Mouse (Mus musculus): ENCODE measurements around the gene Grsf1. TPM values are rescaled to one million over a fixed set of nuclear protein-coding genes. Genes with fewer than 3 reads are reported as not detected.

The Grsf1 gene
- total RNA-seq, 2 experiments from 2014 or later, result 65.0 to 108 TPM

GRCm38 (mm10) chr5:88642786-88643185 lies 33.2 kb downstream of the Grsf1 start:
- ATAC-seq (replicated peaks; ENCODE audit: low FRiP score, low TSS enrichment, poor library complexity, severe bottlenecking), result 0 out of 2 replicates have a peak, but pooled peaks have one; percentile 27

- ATAC-seq (replicated peaks; ENCODE audit: low FRiP score, low TSS enrichment, poor library complexity, severe bottlenecking), result no peak
Observed at GRCm38 (mm10) chr5:88634076-88634475, 41.9 kb downstream of the Grsf1 start.

GRCm38 (mm10) chr5:88632463-88632862 lies 43.5 kb downstream of the Grsf1 start:
- no peak for ATAC-seq (replicated peaks; ENCODE audit: low FRiP score, low TSS enrichment, poor library complexity, severe bottlenecking)

- no peak for ATAC-seq (replicated peaks; ENCODE audit: low FRiP score, low TSS enrichment, poor library complexity, severe bottlenecking)
Observed at GRCm38 (mm10) chr5:88631545-88631944, 44.4 kb downstream of the Grsf1 start.

- no peak for ATAC-seq (replicated peaks; ENCODE audit: low FRiP score, low TSS enrichment, poor library complexity, severe bottlenecking)
Observed at GRCm38 (mm10) chr5:88630883-88631282, 45.1 kb downstream of the Grsf1 start.

DNA sequence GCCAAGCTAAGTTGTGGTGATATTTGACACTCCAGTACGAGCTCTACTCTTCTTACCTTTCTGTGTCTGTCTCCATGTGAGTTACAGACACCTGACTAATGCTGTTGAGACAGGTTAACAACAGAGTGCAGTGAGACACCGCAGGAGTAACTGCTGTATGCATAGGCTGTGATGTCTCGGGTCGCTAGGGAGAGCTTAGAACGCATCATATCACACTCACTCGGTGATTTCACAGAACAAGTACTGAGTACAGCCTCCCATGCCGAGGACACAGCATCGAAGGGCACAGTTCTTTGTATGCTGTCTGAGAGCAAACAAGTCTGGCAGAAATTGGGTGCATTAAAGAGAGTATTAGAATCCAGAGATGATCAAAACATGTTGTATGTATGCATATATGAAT lies 46.0 kb downstream of the Grsf1 start:
- no peak for ATAC-seq (replicated peaks; ENCODE audit: low FRiP score, low TSS enrichment, poor library complexity, severe bottlenecking)

- no peak for ATAC-seq (replicated peaks; ENCODE audit: low FRiP score, low TSS enrichment, poor library complexity, severe bottlenecking)
Observed at GRCm38 (mm10) chr5:88629125-88629524, 46.8 kb downstream of the Grsf1 start.

DNA sequence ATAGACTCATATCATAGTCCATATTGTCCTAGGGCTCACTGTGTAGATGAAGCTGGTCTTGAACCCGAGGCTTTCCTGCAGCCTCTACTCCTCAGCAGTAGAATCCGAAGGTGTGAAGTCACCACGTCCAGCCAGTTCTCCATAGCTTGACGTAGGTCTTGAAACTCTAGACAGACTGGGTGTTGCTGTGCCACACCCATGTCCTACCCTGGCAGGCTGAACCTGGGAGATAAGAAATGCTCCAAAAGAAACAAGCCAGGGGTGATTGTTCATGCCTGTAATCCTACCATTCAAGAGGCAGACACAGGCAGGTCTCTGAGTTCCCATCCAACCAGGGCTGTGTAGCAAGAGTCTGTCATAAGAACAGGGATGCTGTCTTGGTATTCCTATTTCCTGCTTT lies 48.4 kb downstream of the Grsf1 start:
- peak; percentile 100 for ATAC-seq (replicated peaks; ENCODE audit: low FRiP score, low TSS enrichment, poor library complexity, severe bottlenecking)

DNA sequence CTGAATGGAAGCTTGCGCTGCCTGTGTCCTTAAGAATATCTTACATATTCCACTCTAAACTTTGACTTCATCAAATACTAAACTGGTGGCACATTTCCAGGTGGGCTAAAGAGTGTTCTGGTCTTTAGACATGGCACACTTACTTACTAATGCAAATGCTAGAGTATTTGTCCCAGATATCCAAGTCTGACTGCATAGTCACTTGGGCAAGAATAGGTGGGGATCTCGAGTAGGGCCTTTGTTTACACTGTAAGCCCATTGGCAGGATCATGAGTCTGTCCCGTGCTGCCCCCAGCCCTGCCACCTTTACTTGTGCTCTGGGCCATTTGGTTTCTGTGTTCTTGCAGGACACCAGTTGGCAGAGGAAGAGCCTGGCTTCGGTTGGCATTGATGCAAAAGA lies 59.0 kb downstream of the Grsf1 start:
- no peak for ATAC-seq (replicated peaks; ENCODE audit: low FRiP score, low TSS enrichment, poor library complexity, severe bottlenecking)

DNA sequence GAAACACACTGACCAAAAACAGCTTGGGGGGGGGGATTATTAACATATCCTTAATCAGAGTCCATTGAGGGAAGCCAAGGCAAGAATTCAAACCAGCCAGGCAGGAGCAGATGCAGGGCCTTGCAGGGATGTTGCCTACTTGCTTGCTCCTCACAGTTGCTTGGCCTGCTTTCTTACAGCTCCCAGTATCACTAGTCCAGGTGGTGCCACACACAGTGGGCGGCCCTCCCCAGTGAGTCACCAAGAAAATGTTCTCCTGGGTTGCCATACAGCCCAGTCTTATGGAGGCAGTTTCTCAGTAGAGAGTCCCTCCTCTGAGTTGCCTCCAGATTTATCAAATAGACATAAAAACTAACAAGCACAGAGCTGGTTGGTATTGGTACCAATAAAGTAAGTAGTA lies 61.8 kb downstream of the Grsf1 start:
- ATAC-seq (replicated peaks; ENCODE audit: low FRiP score, low TSS enrichment, poor library complexity, severe bottlenecking), result no peak

Other genes starting within 250 kb of the Grsf1 start
- gene Ambn, start 220.2 kb downstream of the Grsf1 start, total RNA-seq (2014; fragmentation: Nextera tagmentation), result not detected in 2 replicates
- gene Ambn, start 220.2 kb downstream of the Grsf1 start, total RNA-seq (2017), result not detected in 2 replicates
- gene Enam, start 188.2 kb downstream of the Grsf1 start, total RNA-seq (2014; fragmentation: Nextera tagmentation), result not detected in 2 replicates
- not detected in 2 replicates for gene Enam, start 188.2 kb downstream of the Grsf1 start, total RNA-seq (2017)
- not detected in 2 replicates for gene Jchain, start 148.3 kb downstream of the Grsf1 start, total RNA-seq (2014; fragmentation: Nextera tagmentation)
- 1.9 TPM in 1 of 2 replicates, not detected in the other for gene Jchain, start 148.3 kb downstream of the Grsf1 start, total RNA-seq (2017)
- gene Utp3, start 121.7 kb downstream of the Grsf1 start, total RNA-seq (2014; fragmentation: Nextera tagmentation), result 59.1 and 76.3 TPM in 2 replicates
- 70.4 and 72.5 TPM in 2 replicates for gene Utp3, start 121.7 kb downstream of the Grsf1 start, total RNA-seq (2017)
- 3.8 and 11.4 TPM in 2 replicates for gene Rufy3, start 111.1 kb downstream of the Grsf1 start, total RNA-seq (2014; fragmentation: Nextera tagmentation)
- 6.2 and 12.3 TPM in 2 replicates for gene Rufy3, start 111.1 kb downstream of the Grsf1 start, total RNA-seq (2017)
- gene Mob1b, start 44.7 kb upstream of the Grsf1 start, total RNA-seq (2014; fragmentation: Nextera tagmentation), result 31.0 and 39.9 TPM in 2 replicates
- gene Mob1b, start 44.7 kb upstream of the Grsf1 start, total RNA-seq (2017), result 13.3 and 19.1 TPM in 2 replicates
- 65.7 and 85.7 TPM in 2 replicates for gene Dck, start 88.8 kb upstream of the Grsf1 start, total RNA-seq (2014; fragmentation: Nextera tagmentation)
- 36.8 and 43.3 TPM in 2 replicates for gene Dck, start 88.8 kb upstream of the Grsf1 start, total RNA-seq (2017)
- gene Slc4a4, start 210.6 kb upstream of the Grsf1 start, total RNA-seq (2014; fragmentation: Nextera tagmentation), result not detected in 2 replicates
- gene Slc4a4, start 210.6 kb upstream of the Grsf1 start, total RNA-seq (2017), result not detected in 2 replicates

Measured in megakaryocyte-erythroid progenitor cell, adult 5-6 weeks (primary cell).